Mouse (Mus musculus) intestine, embryonic 14.5 days (tissue): Measurements from ENCODE around the gene Aqp3. TPM values are rescaled to one million over a fixed set of nuclear protein-coding genes. Genes with fewer than 3 reads are reported as not detected.
"Not testable (repeated sequence)": the region's sequence is repeated elsewhere in the genome, so short reads cannot be mapped to it uniquely, and the experiment has no call there.

ENCODE experiments used
- ATAC-seq: fragments of 200-750 bp; cut with Nextera tagmentation; replicated peaks from 2 replicates; pipeline ENCODE4 v1.8.0; 2017; ENCODE audit warnings: low read depth, moderate number of reproducible peaks, moderate TSS enrichment, moderate library complexity; ENCODE audit not compliant: low FRiP score, low TSS enrichment
- DNase-seq: peaks from one replicate; pipeline ENCODE4 v3.0.0-alpha.2; 2018; ENCODE audit warnings: low spot score
- H3K27ac ChIP-seq: fragments of 300-500 bp; sonication (generic); 2 replicates; pipeline ENCODE4 v1.5.1; 2014; ENCODE audit warnings: low read depth, mild to moderate bottlenecking, control low read depth
- H3K27me3 ChIP-seq: fragments of 300-500 bp; sonication (generic); replicated peaks from 2 replicates; pipeline ENCODE4 v1.6.1; 2014; ENCODE audit warnings: low read length, control low read depth; ENCODE audit not compliant: control insufficient read depth, insufficient read depth
- H3K36me3 ChIP-seq: fragments of 300-500 bp; sonication (generic); 2 replicates; pipeline ENCODE4 v1.6.1; 2014; ENCODE audit warnings: low read length, control low read depth; ENCODE audit not compliant: control insufficient read depth, insufficient read depth
- H3K4me1 ChIP-seq: fragments of 300-500 bp; sonication (generic); replicated peaks from 2 replicates; pipeline ENCODE4 v1.6.1; 2014; ENCODE audit warnings: low read length, control low read depth, mixed read lengths; ENCODE audit not compliant: control insufficient read depth, insufficient read depth
- H3K4me2 ChIP-seq: fragments of 300-500 bp; sonication (generic); 2 replicates; pipeline ENCODE4 v1.6.1; 2014; ENCODE audit warnings: low read length
- H3K4me3 ChIP-seq: fragments of 300-500 bp; sonication (generic); 2 replicates; pipeline ENCODE4 v1.5.1; 2014; ENCODE audit warnings: low read depth, low read length, control low read depth, mixed read lengths
- H3K9ac ChIP-seq: fragments of 300-500 bp; sonication (generic); 2 replicates; pipeline ENCODE4 v1.6.1; 2014; ENCODE audit warnings: mild to moderate bottlenecking, low read length
- H3K9me3 ChIP-seq: fragments of 300-500 bp; sonication (generic); 2 replicates; pipeline ENCODE4 v1.6.1; 2016; ENCODE audit warnings: low read length, control low read depth; ENCODE audit not compliant: control insufficient read depth
- WGBS: fragments of 180-500 bp; shearing (Covaris S2); extraction: QIAGEN DNeasy Blood & Tissue Kit; methylation state at CpG from one replicate; pipeline ENCODE4 v1.1.7; 2014; 5-methylcytosine and 5-hydroxymethylcytosine counted together
- polyA plus RNA-seq: library from polyadenylated mRNA; unstranded; fragments of >200 nt; fragmentation: Nextera tagmentation; extraction: Ambion mirVana; gene quantifications from 2 replicates; pipeline ENCODE4 v1.2.1, GENCODE M21; 2014

The Aqp3 gene
- polyA plus RNA-seq, 1 experiment from 2014 or later = 0.96 TPM

DNA sequence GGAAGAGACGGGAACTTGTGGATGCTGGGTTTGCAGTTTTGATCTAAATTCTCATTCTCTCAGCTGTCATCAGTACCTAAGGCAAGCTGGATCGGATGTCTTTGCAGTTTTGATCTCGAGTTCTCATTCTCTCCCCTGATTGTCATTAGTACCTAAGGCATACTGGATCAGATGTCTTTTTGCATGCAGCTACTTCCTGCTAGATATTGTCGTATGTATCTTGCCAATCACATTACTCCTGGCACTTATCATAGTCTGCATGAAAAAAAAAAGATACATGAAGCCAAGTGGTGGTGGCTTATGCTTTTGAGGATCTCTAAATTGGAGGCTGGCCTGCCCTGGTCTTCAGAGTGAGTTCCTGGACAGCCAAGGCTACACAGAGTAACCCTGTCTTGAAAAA, 13.2 kb downstream of the Aqp3 start:
- WGBS = 89% methylated on average over 4 of the region's 4 CpGs
- Histone ChIP-seq H3K4me3 (no peak overlapping the region), H3K9ac (no peak overlapping the region), H3K36me3 (no peaks in the 10 kb centered on the region), H3K27ac (no peak overlapping the region), H3K27me3 (no peaks in the 10 kb centered on the region), H3K4me1 (no peaks in the 10 kb centered on the region), H3K9me3 (no peaks in the 10 kb centered on the region), H3K4me2 (no peak overlapping the region)
- ATAC-seq (no peak), DNase-seq (no peak)

DNA sequence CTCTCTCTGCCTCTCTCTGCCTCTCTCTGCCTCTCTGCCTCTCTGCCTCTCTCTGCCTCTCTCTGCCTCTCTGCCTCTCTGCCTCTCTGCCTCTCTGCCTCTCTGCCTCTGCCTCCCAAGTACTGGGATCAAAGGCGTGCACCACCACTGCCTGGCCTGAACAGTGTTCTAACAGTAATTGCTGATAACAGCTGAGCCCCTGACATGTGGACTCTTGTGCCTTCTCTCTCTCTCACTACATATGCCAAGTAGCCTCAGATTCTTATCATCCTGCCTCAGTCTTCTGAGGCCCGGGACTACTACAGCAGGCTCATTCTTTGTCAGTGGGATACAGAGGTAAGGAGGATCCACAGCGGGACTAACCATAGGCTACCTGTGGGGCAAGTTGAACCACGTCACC, 15.2 kb downstream of the Aqp3 start:
- not testable (repeated sequence) for H3K4me1 ChIP-seq, H3K27ac ChIP-seq, H3K9ac ChIP-seq, H3K9me3 ChIP-seq, DNase-seq, ATAC-seq, H3K4me2 ChIP-seq, H3K4me3 ChIP-seq, H3K36me3 ChIP-seq, H3K27me3 ChIP-seq
- WGBS = 53% methylated on average over 4 of the region's 4 CpGs

DNA sequence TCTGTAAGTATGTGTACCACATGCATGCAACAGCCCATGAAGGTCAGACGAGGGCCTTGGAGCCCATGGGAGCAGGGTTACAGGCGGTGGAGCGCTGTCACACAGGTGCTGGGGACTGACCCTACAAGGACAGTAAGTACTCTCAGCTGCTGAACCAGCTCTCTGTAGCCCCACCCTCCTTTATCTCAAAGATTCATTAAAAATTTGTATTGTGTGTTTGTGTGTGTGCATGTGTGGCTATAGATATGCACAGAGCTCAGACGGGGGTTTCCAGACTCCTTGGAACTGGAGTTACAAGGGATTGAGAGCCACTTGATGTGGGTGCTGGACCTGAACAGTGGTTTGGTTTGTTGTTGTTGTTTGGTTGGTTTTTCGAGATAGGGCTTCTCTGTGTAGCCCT, 16.2 kb downstream of the Aqp3 start:
- no peaks in the 10 kb centered on the region for H3K27me3 ChIP-seq
- H3K27ac ChIP-seq = no peak overlapping the region
- no peaks in the 10 kb centered on the region for H3K36me3 ChIP-seq
- DNase-seq (no peak), ATAC-seq (no peak)
- no peaks in the 10 kb centered on the region for H3K9me3 ChIP-seq
- no peak overlapping the region for H3K4me2 ChIP-seq
- no peak overlapping the region for H3K4me3 ChIP-seq
- H3K4me1 ChIP-seq = no peaks in the 10 kb centered on the region
- WGBS = 78% methylated on average over 5 of the region's 5 CpGs
- no peak overlapping the region for H3K9ac ChIP-seq

DNA sequence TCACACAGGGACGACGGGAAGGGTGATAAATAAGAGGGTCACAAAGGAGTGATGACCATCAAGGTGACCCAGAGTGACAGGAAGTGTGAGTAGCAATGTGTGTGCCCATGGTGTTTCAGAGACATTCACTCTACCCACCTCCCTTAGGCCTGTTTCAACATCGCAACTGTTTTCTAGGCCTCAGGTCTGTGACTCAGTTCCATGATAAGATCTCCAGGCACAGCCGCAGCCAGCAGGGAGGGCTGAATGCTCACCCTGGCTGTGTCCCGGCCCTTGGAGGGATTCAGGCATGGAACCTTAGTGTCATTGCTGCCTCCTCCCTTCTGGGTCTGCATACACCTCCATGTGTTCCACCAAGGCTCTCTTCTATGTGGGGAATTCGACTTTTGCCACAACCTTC, 19.3 kb downstream of the Aqp3 start:
- ATAC-seq = no peak
- no peaks in the 10 kb centered on the region for H3K4me1 ChIP-seq
- H3K9ac ChIP-seq = no peak overlapping the region
- no peaks in the 10 kb centered on the region for H3K36me3 ChIP-seq
- no peaks in the 10 kb centered on the region for H3K9me3 ChIP-seq
- 59% methylated on average over 6 of the region's 6 CpGs for WGBS
- H3K27ac ChIP-seq = no peak overlapping the region
- no peak overlapping the region for H3K4me2 ChIP-seq
- DNase-seq = no peak
- H3K27me3 ChIP-seq = no peaks in the 10 kb centered on the region
- no peak overlapping the region for H3K4me3 ChIP-seq

DNA sequence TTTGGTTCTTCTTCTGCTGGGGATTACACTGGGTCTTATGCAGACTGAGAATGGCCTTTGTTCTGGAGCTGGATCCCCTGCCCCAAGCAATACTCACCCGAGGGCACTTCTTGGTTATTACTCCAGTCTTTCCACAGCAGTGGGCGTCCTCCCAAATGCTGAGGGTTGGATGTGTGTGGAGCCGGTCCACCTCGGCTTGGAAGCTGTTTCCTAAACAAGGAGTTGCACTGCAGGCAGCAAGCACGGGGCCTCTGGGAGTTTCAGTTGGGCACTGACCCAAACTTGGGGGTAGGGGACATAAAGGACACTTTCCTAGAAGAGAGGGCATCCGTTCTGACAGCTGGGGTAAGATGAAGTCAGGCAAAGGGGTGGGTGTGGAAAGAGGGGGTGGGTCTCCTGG, 23.5 kb downstream of the Aqp3 start:
- Histone ChIP-seq H3K9ac (no peak overlapping the region), H3K27me3 (no peaks in the 10 kb centered on the region), H3K36me3 (no peaks in the 10 kb centered on the region), H3K9me3 (no peaks in the 10 kb centered on the region), H3K4me3 (no peak overlapping the region), H3K27ac (no peak overlapping the region), H3K4me2 (no peak overlapping the region), H3K4me1 (no peaks in the 10 kb centered on the region)
- DNase-seq = no peak
- ATAC-seq = no peak
- 78% methylated on average over 6 of the region's 6 CpGs for WGBS

DNA sequence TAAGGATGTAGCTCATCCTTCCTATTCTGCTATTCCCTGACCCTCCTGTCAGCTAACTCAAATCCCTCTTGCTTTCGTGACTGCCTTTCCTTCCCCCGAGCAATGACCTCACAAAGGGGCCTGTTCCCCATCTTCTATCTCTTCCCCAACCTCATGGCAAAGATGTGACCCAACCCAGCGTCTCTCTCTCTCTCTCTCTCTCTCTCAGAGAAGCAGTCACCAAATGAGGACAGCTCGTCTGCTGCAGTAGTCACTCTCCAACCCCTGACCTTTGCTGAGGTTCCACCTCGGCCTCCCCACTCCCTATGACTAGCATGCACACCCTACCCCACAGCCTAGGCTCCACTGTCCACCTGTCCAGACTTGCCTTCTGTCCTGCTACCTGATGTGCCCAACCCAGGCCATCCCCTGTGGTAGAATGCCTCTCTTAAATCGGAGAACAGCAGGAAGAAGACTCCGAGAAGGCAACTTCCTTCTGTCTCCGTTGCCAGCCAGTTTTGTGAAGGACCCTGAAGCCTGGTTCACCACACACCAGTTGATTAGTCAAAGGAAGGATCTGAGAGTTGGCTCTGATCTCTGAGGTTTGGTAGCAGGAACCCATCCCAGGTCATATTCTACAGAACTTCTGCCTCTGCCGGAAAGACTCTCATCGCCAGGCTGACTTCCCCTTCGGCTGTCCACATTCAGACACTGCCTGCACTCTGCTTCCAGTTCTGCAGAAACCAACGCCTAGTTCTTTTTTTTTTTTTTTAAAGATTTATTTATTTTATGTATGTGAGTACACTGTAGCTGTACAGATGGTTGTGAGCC, 24.8 kb downstream of the Aqp3 start:
- Histone ChIP-seq H3K27ac (no peak overlapping the region), H3K4me3 (no peak overlapping the region), H3K9me3 (no peaks in the 10 kb centered on the region), H3K4me2 (no peak overlapping the region), H3K9ac (no peak overlapping the region), H3K4me1 (no peaks in the 10 kb centered on the region), H3K36me3 (no peaks in the 10 kb centered on the region), H3K27me3 (no peaks in the 10 kb centered on the region)
- WGBS = 75% methylated on average over 12 of the region's 12 CpGs
- DNase-seq (no peak), ATAC-seq (no peak)

DNA sequence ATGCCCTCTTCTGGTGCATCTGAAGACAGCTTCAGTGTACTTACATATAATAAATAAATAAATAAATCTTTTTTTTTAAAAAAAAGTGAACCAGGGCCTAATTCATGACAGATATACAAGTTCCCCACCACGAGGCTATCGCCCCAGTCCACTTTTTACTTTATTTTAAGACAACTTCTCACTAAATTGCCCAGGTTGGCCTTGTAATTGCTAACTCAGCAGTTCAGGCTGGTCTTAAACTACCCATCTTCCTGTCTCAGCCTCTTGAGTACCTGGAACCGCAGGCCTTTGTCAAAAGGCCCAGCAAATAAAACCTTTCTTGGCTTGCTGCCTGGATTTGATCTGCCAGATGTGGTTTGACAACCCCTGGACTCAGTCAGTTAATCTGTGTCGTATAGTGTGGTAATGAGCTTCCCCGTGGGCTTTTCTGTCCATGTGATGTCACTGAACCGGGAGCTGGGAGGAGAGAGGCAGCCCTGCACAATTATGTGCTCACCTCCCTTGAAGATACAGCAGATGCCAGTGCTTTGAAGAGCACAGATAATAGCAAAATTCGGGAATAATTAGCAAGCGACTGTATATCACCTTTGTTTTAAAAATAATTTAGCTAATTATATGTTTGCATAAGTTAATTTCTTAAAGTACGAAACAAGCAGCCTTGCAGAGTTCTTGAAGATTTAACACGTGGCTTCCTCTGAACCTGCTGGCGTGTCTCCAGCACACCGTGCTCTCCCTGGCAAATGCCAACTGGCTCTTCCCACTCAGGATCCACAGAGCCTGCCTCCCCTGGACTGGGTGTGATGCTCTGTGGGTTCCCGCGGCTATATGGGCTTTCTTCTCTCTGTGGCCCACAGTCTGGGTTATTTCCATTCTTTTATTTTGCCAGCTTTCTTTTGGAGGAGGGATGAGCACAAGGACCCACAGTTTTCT, 26.2 kb downstream of the Aqp3 start:
- Histone ChIP-seq H3K36me3 (no peaks in the 10 kb centered on the region), H3K27ac (no peak overlapping the region), H3K4me3 (no peak overlapping the region), H3K4me2 (no peak overlapping the region), H3K4me1 (no peaks in the 10 kb centered on the region), H3K27me3 (no peaks in the 10 kb centered on the region), H3K9ac (no peak overlapping the region), H3K9me3 (no peaks in the 10 kb centered on the region)
- 73% methylated on average over 14 of the region's 14 CpGs for WGBS
- DNase-seq (no peak), ATAC-seq (no peak)

DNA sequence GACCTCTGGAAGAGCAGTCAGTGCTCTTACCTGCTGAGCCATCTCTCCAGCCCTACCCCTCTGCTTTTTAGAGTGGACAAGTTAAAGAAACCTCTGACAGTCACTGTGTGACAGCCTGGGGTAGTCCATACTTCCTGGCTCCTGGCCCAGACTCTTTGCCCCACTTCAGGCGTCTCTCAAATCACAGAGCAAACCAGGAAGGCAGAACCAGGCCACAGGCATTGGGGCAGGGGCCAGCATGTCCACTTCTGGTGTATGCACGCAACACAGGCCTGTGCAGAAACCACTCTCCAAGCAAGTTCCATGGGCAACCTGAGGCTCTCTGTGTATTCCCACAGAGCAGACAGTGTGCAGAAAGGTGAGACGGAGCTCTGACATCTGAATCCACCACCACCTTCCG, 32.8 kb downstream of the Aqp3 start:
- Histone ChIP-seq H3K9ac (no peak overlapping the region), H3K4me2 (no peak overlapping the region), H3K36me3 (no peaks in the 10 kb centered on the region), H3K27me3 (no peaks in the 10 kb centered on the region), H3K4me3 (no peak overlapping the region), H3K4me1 (no peaks in the 10 kb centered on the region), H3K27ac (no peak overlapping the region), H3K9me3 (no peaks in the 10 kb centered on the region)
- DNase-seq (no peak), ATAC-seq (no peak)
- 88% methylated on average over 4 of the region's 4 CpGs for WGBS
